In the genomic region with DNA sequence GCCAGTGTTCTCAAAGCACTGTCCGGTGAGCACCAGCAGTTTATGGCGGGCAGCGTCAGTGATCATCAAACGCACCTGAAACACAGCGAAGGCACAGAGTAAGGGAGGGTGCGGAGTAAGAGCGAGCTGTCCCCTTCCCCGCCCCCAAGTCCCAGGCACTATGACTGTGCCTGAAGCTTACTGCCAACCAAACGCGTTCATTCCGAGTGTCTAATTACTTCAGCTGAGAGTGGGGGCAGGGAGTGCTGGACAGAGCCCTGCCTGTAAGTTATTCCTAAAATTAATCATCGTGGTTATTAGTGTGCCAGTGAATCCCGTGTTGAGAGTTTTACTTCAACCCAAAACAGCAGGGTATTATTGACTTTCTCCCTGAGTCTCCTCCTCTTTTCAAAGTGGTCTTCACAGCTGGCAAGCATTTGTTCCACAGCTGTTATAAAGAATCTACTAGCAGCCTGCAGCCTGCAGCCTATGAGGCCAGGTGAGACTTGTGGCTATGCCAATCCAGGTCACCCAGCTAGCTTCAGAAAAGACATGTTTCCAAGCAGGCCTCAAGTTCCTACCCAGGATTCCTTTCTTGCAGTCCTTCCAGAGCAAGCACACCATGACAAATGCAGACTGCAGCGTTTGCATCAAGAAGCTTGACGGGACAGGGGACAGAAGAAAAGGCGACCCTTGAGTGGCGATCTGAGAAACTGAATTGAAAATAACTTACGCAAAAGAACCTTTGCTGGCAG, we compare ENCODE assay signal across 13 mouse cellular contexts.
A peak's percentile ranks its signal among the peaks of the same experiment; 100 is the strongest.
DNase-seq lines count a peak whose midpoint lies in the region; ATAC-seq lines count a peak whose summit lies in the region.
"Had no signal": no experiment of that assay in that cellular context is flagged by ENCODE, and none has a peak within 500 bp of the region (broad histone marks: within the 10 kb centered on the region; RNA-seq: fewer than 3 reads in every experiment).

No protein-coding gene starts in this region.

- no peak for ATAC-seq in neural tube, embryonic 15.5 days (ENCODE audit: low FRiP score)
- ATAC-seq in forebrain, embryonic 14.5 days = no peak
- no peak for ATAC-seq in neural tube, embryonic 13.5 days (ENCODE audit: low read depth)
- ATAC-seq: activated CD4-positive, CD25-positive, alpha-beta regulatory T cell, adult 4 months; intestine, embryonic 15.5 days had no signal

- no peaks in the 10 kb centered on the region for H3K27me3 ChIP-seq in neural tube, embryonic 15.5 days (replicated peaks)
- no peaks in the 10 kb centered on the region for H3K27me3 ChIP-seq in forebrain, embryonic 14.5 days (replicated peaks; ENCODE audit: control insufficient read depth, insufficient read depth, low read length)
- H3K27me3 ChIP-seq in limb, embryonic 10.5 days (ENCODE audit: low read depth, poor library complexity, severe bottlenecking) = no peaks in the 10 kb centered on the region
- H3K27me3 ChIP-seq in neural tube, embryonic 13.5 days = no peaks in the 10 kb centered on the region
- H3K27me3 ChIP-seq: intestine, embryonic 15.5 days; lung, embryonic 15.5 days had no signal

- no peak overlapping the region for H3K9ac ChIP-seq in neural tube, embryonic 15.5 days (replicated peaks)
- peak overlapping the region; percentile 68 for H3K9ac ChIP-seq in forebrain, embryonic 14.5 days (ENCODE audit: low read length)
- peak overlapping the region; percentile 44; the same call in 1 of the 2 replicates for H3K9ac ChIP-seq in neural tube, embryonic 13.5 days
- H3K9ac ChIP-seq: intestine, embryonic 15.5 days; lung, embryonic 15.5 days had no signal

- H3K4me1 ChIP-seq in neural tube, embryonic 15.5 days = peaks cover 51% of the 10 kb centered on the region
- peaks cover 62% of the 10 kb centered on the region for H3K4me1 ChIP-seq in forebrain, embryonic 14.5 days (ENCODE audit: control insufficient read depth, insufficient read depth, low read length)
- peaks cover 41% of the 10 kb centered on the region for H3K4me1 ChIP-seq in limb, embryonic 10.5 days
- H3K4me1 ChIP-seq in neural tube, embryonic 13.5 days (replicated peaks) = peaks cover 54% of the 10 kb centered on the region
- H3K4me1 ChIP-seq: intestine, embryonic 15.5 days had no signal

- DNase-seq in neural tube, embryonic 10.5 days (ENCODE audit: extremely low spot score, low spot score) = peak; percentile 41
- DNase-seq in forebrain, embryonic 14.5 days (ENCODE audit: low spot score) = peak; percentile 53
- peak; percentile 41 for DNase-seq in limb, embryonic 10.5 days (ENCODE audit: low spot score)
- DNase-seq in cerebellum, postnatal 36 days = no peak
- DNase-seq in cerebellum, adult 8-10 months = no peak
- no peak for DNase-seq in frontal cortex, postnatal 14 days (ENCODE audit: low spot score in 2 of 2)
- DNase-seq: cerebellum, adult 9-10 months; thymus, postnatal 4 days had no signal

- H3K36me3 ChIP-seq in neural tube, embryonic 15.5 days = peaks cover 56% of the 10 kb centered on the region
- peaks cover 67% of the 10 kb centered on the region for H3K36me3 ChIP-seq in forebrain, embryonic 14.5 days (ENCODE audit: control insufficient read depth, insufficient read depth, low read length)
- peaks cover 25% of the 10 kb centered on the region for H3K36me3 ChIP-seq in limb, embryonic 10.5 days
- peaks cover 58% of the 10 kb centered on the region for H3K36me3 ChIP-seq in neural tube, embryonic 13.5 days
- H3K36me3 ChIP-seq: intestine, embryonic 15.5 days had no signal

- H3K9me3 ChIP-seq in neural tube, embryonic 15.5 days (replicated peaks) = no peaks in the 10 kb centered on the region
- H3K9me3 ChIP-seq in forebrain, embryonic 14.5 days (replicated peaks; ENCODE audit: control insufficient read depth, low read length) = no peaks in the 10 kb centered on the region
- no peaks in the 10 kb centered on the region for H3K9me3 ChIP-seq in limb, embryonic 10.5 days (replicated peaks)
- H3K9me3 ChIP-seq in neural tube, embryonic 13.5 days = no peaks in the 10 kb centered on the region
- H3K9me3 ChIP-seq: intestine, embryonic 15.5 days; lung, embryonic 15.5 days had no signal

- no peak overlapping the region for H3K4me3 ChIP-seq in neural tube, embryonic 15.5 days (replicated peaks)
- H3K4me3 ChIP-seq in forebrain, embryonic 14.5 days (ENCODE audit: low read depth, low read length) = peak overlapping the region; percentile 34
- no peak overlapping the region for H3K4me3 ChIP-seq in limb, embryonic 10.5 days
- H3K4me3 ChIP-seq in neural tube, embryonic 13.5 days = no peak overlapping the region
- H3K4me3 ChIP-seq: intestine, embryonic 15.5 days; lung, embryonic 15.5 days had no signal

- WGBS in neural tube, embryonic 15.5 days = 41% methylated on average over 18 of the region's 18 CpGs
- WGBS in forebrain, embryonic 14.5 days = 18% methylated on average over 18 of the region's 18 CpGs
- WGBS in limb, embryonic 10.5 days = 58% methylated on average over 18 of the region's 18 CpGs
- 33% methylated on average over 18 of the region's 18 CpGs for WGBS in neural tube, embryonic 13.5 days

- no peak overlapping the region; the same call in 1 of the 2 replicates for H3K27ac ChIP-seq in neural tube, embryonic 15.5 days (replicated peaks)
- H3K27ac ChIP-seq in forebrain, embryonic 14.5 days (ENCODE audit: low read depth, low read length) = peak overlapping the region; percentile 92
- H3K27ac ChIP-seq in limb, embryonic 10.5 days = peak overlapping the region; percentile 72
- H3K27ac ChIP-seq in neural tube, embryonic 13.5 days (replicated peaks) = peak overlapping the region; percentile 30; the same call in 1 of the 2 replicates
- H3K27ac ChIP-seq: intestine, embryonic 15.5 days; lung, embryonic 15.5 days had no signal

- H3K4me2 ChIP-seq in neural tube, embryonic 15.5 days = no peak overlapping the region
- H3K4me2 ChIP-seq in forebrain, embryonic 14.5 days (ENCODE audit: low read length) = peak overlapping the region; percentile 54
- peak overlapping the region; percentile 45 for H3K4me2 ChIP-seq in neural tube, embryonic 13.5 days
- H3K4me2 ChIP-seq: intestine, embryonic 15.5 days; lung, embryonic 15.5 days had no signal

Comparison
In these comparisons a context has a peak if more than half of its experiments do, and no peak if none do; other contexts are left out.
1. DNase-seq: peak in neural tube, embryonic 10.5 days (single experiment), forebrain, embryonic 14.5 days (single experiment) and limb, embryonic 10.5 days (single experiment); none in cerebellum, postnatal 36 days (0 of 2), cerebellum, adult 8-10 months (single experiment) and frontal cortex, postnatal 14 days (0 of 2).